Mouse (Mus musculus): ENCODE data around the gene Sipa1l2. TPM values are rescaled to one million over a fixed set of nuclear protein-coding genes. Genes with fewer than 3 reads are reported as not detected.

The Sipa1l2 gene
- polyA plus RNA-seq (2014; fragmentation: Nextera tagmentation; extraction: Ambion mirVana), result 6.9 and 7.2 TPM in 2 replicates

GRCm38 (mm10) chr8:125569533-125570365, at the start of gene Sipa1l2:
Gene Sipa1l2, minus strand, starts transcription at chr8:125569808.
- Histone ChIP-seq H3K9me3 (ENCODE audit: control insufficient read depth, low read length) (no peaks in the 10 kb centered on the region), H3K4me2 (ENCODE audit: low read length) (peak within 1 kb of the TSS; percentile 83), H3K36me3 (ENCODE audit: control insufficient read depth, insufficient read depth, low read length) (no peaks in the 10 kb centered on the region), H3K4me1 (replicated peaks; ENCODE audit: control insufficient read depth, insufficient read depth, low read length) (peaks cover 13% of the 10 kb centered on the region), H3K27me3 (replicated peaks; ENCODE audit: control insufficient read depth, insufficient read depth, low read length) (0 out of 2 replicates have a peak, but pooled peaks cover 2% of the 10 kb centered on the region), H3K9ac (ENCODE audit: low read length) (peak within 1 kb of the TSS; percentile 65), H3K27ac (ENCODE audit: low read depth) (peak within 1 kb of the TSS; percentile 76), H3K4me3 (ENCODE audit: low read depth, low read length) (peak within 1 kb of the TSS; percentile 69)
- ATAC-seq (replicated peaks; ENCODE audit: low FRiP score, low TSS enrichment, low read depth) (peak; percentile 91), DNase-seq (ENCODE audit: low spot score) (peak; percentile 99)
- under 1% methylated on average over 118 of the region's 129 CpGs for WGBS

GRCm38 (mm10) chr8:125618543-125619335, 49.1 kb upstream of the Sipa1l2 start:
- Histone ChIP-seq H3K27ac (ENCODE audit: low read depth) (peak overlapping the region; percentile 51; the same call in 1 of the 2 replicates), H3K36me3 (ENCODE audit: control insufficient read depth, insufficient read depth, low read length) (no peaks in the 10 kb centered on the region), H3K9ac (ENCODE audit: low read length) (no peak overlapping the region), H3K9me3 (ENCODE audit: control insufficient read depth, low read length) (no peaks in the 10 kb centered on the region), H3K4me2 (ENCODE audit: low read length) (peak overlapping the region; percentile 29), H3K27me3 (replicated peaks; ENCODE audit: control insufficient read depth, insufficient read depth, low read length) (no peaks in the 10 kb centered on the region), H3K4me3 (ENCODE audit: low read depth, low read length) (no peak overlapping the region), H3K4me1 (replicated peaks; ENCODE audit: control insufficient read depth, insufficient read depth, low read length) (peaks cover 18% of the 10 kb centered on the region)
- ATAC-seq (replicated peaks; ENCODE audit: low FRiP score, low TSS enrichment, low read depth), result 0 out of 2 replicates have a peak, but pooled peaks have one; percentile 37
- peak; percentile 66 for DNase-seq (ENCODE audit: low spot score)
- 52% methylated on average over 16 of the region's 16 CpGs for WGBS

- Histone ChIP-seq H3K9ac (ENCODE audit: low read length) (no peak overlapping the region), H3K27ac (ENCODE audit: low read depth) (no peak overlapping the region), H3K27me3 (replicated peaks; ENCODE audit: control insufficient read depth, insufficient read depth, low read length) (no peaks in the 10 kb centered on the region), H3K4me3 (ENCODE audit: low read depth, low read length) (no peak overlapping the region), H3K9me3 (ENCODE audit: control insufficient read depth, low read length) (0 out of 2 replicates have a peak, but pooled peaks cover 3% of the 10 kb centered on the region), H3K4me2 (ENCODE audit: low read length) (no peak overlapping the region), H3K36me3 (ENCODE audit: control insufficient read depth, insufficient read depth, low read length) (no peaks in the 10 kb centered on the region), H3K4me1 (replicated peaks; ENCODE audit: control insufficient read depth, insufficient read depth, low read length) (peaks cover 18% of the 10 kb centered on the region)
- DNase-seq (ENCODE audit: low spot score), result no peak
- no peak for ATAC-seq (replicated peaks; ENCODE audit: low FRiP score, low TSS enrichment, low read depth)
- WGBS, result 49% methylated on average over 5 of the region's 5 CpGs
These were observed 47.3 kb upstream of the Sipa1l2 start for GRCm38 (mm10) chr8:125616935-125617334.

- Histone ChIP-seq H3K9ac (ENCODE audit: low read length) (no peak overlapping the region), H3K9me3 (ENCODE audit: control insufficient read depth, low read length) (0 out of 2 replicates have a peak, but pooled peaks cover 3% of the 10 kb centered on the region), H3K27me3 (replicated peaks; ENCODE audit: control insufficient read depth, insufficient read depth, low read length) (no peaks in the 10 kb centered on the region), H3K4me3 (ENCODE audit: low read depth, low read length) (no peak overlapping the region), H3K36me3 (ENCODE audit: control insufficient read depth, insufficient read depth, low read length) (no peaks in the 10 kb centered on the region), H3K4me2 (ENCODE audit: low read length) (no peak overlapping the region), H3K4me1 (replicated peaks; ENCODE audit: control insufficient read depth, insufficient read depth, low read length) (peaks cover 18% of the 10 kb centered on the region), H3K27ac (ENCODE audit: low read depth) (no peak overlapping the region)
- no peak for ATAC-seq (replicated peaks; ENCODE audit: low FRiP score, low TSS enrichment, low read depth)
- DNase-seq (ENCODE audit: low spot score), result no peak
- 84% methylated on average over 3 of the region's 3 CpGs for WGBS
These were observed 46.4 kb upstream of the Sipa1l2 start for GRCm38 (mm10) chr8:125616039-125616438.

GRCm38 (mm10) chr8:125613552-125613951, 43.9 kb upstream of the Sipa1l2 start:
- no peak for DNase-seq (ENCODE audit: low spot score)
- H3K4me2 ChIP-seq (ENCODE audit: low read length), result no peak overlapping the region
- WGBS, result 94% methylated on average over 2 of the region's 2 CpGs
- no peak overlapping the region for H3K4me3 ChIP-seq (ENCODE audit: low read depth, low read length)
- no peak overlapping the region for H3K27ac ChIP-seq (ENCODE audit: low read depth)
- H3K9me3 ChIP-seq (ENCODE audit: control insufficient read depth, low read length), result 0 out of 2 replicates have a peak, but pooled peaks cover 3% of the 10 kb centered on the region
- H3K4me1 ChIP-seq (replicated peaks; ENCODE audit: control insufficient read depth, insufficient read depth, low read length), result no peaks in the 10 kb centered on the region
- no peaks in the 10 kb centered on the region for H3K36me3 ChIP-seq (ENCODE audit: control insufficient read depth, insufficient read depth, low read length)
- no peaks in the 10 kb centered on the region for H3K27me3 ChIP-seq (replicated peaks; ENCODE audit: control insufficient read depth, insufficient read depth, low read length)
- ATAC-seq (replicated peaks; ENCODE audit: low FRiP score, low TSS enrichment, low read depth), result no peak
- no peak overlapping the region for H3K9ac ChIP-seq (ENCODE audit: low read length)

GRCm38 (mm10) chr8:125611799-125612560, 42.4 kb upstream of the Sipa1l2 start:
- 82% methylated on average over 21 of the region's 21 CpGs for WGBS
- Histone ChIP-seq H3K9me3 (ENCODE audit: control insufficient read depth, low read length) (0 out of 2 replicates have a peak, but pooled peaks cover 3% of the 10 kb centered on the region), H3K4me1 (replicated peaks; ENCODE audit: control insufficient read depth, insufficient read depth, low read length) (no peaks in the 10 kb centered on the region), H3K36me3 (ENCODE audit: control insufficient read depth, insufficient read depth, low read length) (no peaks in the 10 kb centered on the region), H3K4me3 (ENCODE audit: low read depth, low read length) (no peak overlapping the region), H3K4me2 (ENCODE audit: low read length) (no peak overlapping the region), H3K9ac (ENCODE audit: low read length) (no peak overlapping the region), H3K27ac (ENCODE audit: low read depth) (no peak overlapping the region), H3K27me3 (replicated peaks; ENCODE audit: control insufficient read depth, insufficient read depth, low read length) (no peaks in the 10 kb centered on the region)
- ATAC-seq (replicated peaks; ENCODE audit: low FRiP score, low TSS enrichment, low read depth), result no peak
- DNase-seq (ENCODE audit: low spot score), result no peak

GRCm38 (mm10) chr8:125611024-125611798, 41.6 kb upstream of the Sipa1l2 start:
- Histone ChIP-seq H3K36me3 (ENCODE audit: control insufficient read depth, insufficient read depth, low read length) (no peaks in the 10 kb centered on the region), H3K9me3 (ENCODE audit: control insufficient read depth, low read length) (0 out of 2 replicates have a peak, but pooled peaks cover 3% of the 10 kb centered on the region), H3K4me2 (ENCODE audit: low read length) (no peak overlapping the region), H3K4me3 (ENCODE audit: low read depth, low read length) (no peak overlapping the region), H3K4me1 (replicated peaks; ENCODE audit: control insufficient read depth, insufficient read depth, low read length) (no peaks in the 10 kb centered on the region), H3K27me3 (replicated peaks; ENCODE audit: control insufficient read depth, insufficient read depth, low read length) (no peaks in the 10 kb centered on the region), H3K9ac (ENCODE audit: low read length) (no peak overlapping the region), H3K27ac (ENCODE audit: low read depth) (no peak overlapping the region)
- no peak for DNase-seq (ENCODE audit: low spot score)
- WGBS, result 83% methylated on average over 10 of the region's 10 CpGs
- ATAC-seq (replicated peaks; ENCODE audit: low FRiP score, low TSS enrichment, low read depth), result no peak
